ENCODE assay signal across 15 mouse cellular contexts in the genomic region with DNA sequence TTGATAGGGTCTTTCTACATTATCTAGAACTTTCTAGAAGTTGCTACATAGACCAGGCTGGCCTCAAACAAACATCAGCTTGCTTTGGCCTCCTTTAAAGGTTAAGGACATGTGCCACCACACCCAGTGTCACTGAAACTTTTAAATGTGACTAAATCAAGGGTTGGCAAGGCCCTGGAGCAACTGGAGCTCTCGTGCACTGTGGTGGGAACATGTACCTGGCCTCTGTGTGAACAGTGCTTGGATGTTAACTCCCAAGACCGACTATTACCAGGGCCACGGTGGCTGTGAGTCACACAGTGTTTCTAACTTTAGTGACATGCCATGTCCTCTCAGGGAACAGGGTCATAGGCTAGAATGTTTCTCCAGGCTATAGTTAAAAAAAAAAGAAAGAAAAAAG. TPM values are rescaled to one million over a fixed set of nuclear protein-coding genes. Genes with fewer than 3 reads are reported as not detected.
"Had no signal": no experiment of that assay in that cellular context is flagged by ENCODE, and none has a peak within 500 bp of the region (broad histone marks: within the 10 kb centered on the region; RNA-seq: fewer than 3 reads in every experiment).

No protein-coding gene starts in this region.

- DNase-seq: gastrocnemius, adult 2 months; gastrocnemius, postnatal 10 days; gastrocnemius, postnatal 25 days; heart, adult 18-20 months; heart, postnatal 10 days; heart, postnatal 4 days; kidney, adult 18-20 months; kidney, adult 8-10 months; kidney, postnatal 10 days; kidney, postnatal 25 days; kidney, postnatal 4 days; liver; liver, embryonic 13.5 days had no signal

RNA-seq across cellular contexts. Expression of gene Cyp11a1, which starts 10.8 kb away (rescaled TPM):
- total RNA-seq: heart, adult 18-20 months; heart, postnatal 25 days had no signal

RNA-seq across cellular contexts. Expression of gene Stra6, which starts 46.6 kb away (rescaled TPM):
- total RNA-seq: granulocyte monocyte progenitor cell, adult 5-6 weeks had no signal
